Mouse (Mus musculus) stomach, embryonic 14.5 days (tissue): ENCODE measurements around the gene Otx1. TPM values are rescaled to one million over a fixed set of nuclear protein-coding genes. Genes with fewer than 3 reads are reported as not detected.

ENCODE experiments used
- ATAC-seq: fragments of 200-750 bp; cut with Nextera tagmentation; 2 replicates; pipeline ENCODE4 v1.8.0; 2017; ENCODE audit warnings: low read depth, moderate TSS enrichment; ENCODE audit not compliant: insufficient number of reproducible peaks, insufficient read depth, low FRiP score
- H3K27ac ChIP-seq: fragments of 300-500 bp; sonication (generic); 2 replicates; pipeline ENCODE4 v1.5.1; 2014; ENCODE audit warnings: mild to moderate bottlenecking, low read length, moderate library complexity, mixed read lengths
- H3K27me3 ChIP-seq: fragments of 300-500 bp; sonication (generic); 2 replicates; pipeline ENCODE4 v1.6.1; 2014; ENCODE audit warnings: low read length, control low read depth, mixed read lengths; ENCODE audit not compliant: control insufficient read depth, insufficient read depth
- H3K36me3 ChIP-seq: fragments of 300-500 bp; sonication (generic); 2 replicates; pipeline ENCODE4 v1.6.1; 2014; ENCODE audit warnings: mild to moderate bottlenecking, control low read depth, low read length, moderate library complexity, mixed read lengths; ENCODE audit not compliant: control insufficient read depth, insufficient read depth
- H3K4me1 ChIP-seq: fragments of 300-500 bp; sonication (generic); 2 replicates; pipeline ENCODE4 v1.6.1; 2014; ENCODE audit warnings: low read length, control low read depth, mixed read lengths; ENCODE audit not compliant: control insufficient read depth, insufficient read depth
- H3K4me2 ChIP-seq: fragments of 300-500 bp; sonication (generic); replicated peaks from 2 replicates; pipeline ENCODE4 v1.6.1; 2014; ENCODE audit warnings: low read depth, low read length, control low read depth
- H3K4me3 ChIP-seq: fragments of 300-500 bp; sonication (generic); 2 replicates; pipeline ENCODE4 v1.5.1; 2014; ENCODE audit warnings: low read depth, low read length, control low read depth
- H3K9ac ChIP-seq: fragments of 300-500 bp; sonication (generic); replicated peaks from 2 replicates; pipeline ENCODE4 v1.6.1; 2014; ENCODE audit warnings: low read depth, mild to moderate bottlenecking, control low read depth, low read length, moderate library complexity, mixed read lengths
- H3K9me3 ChIP-seq: fragments of 300-500 bp; sonication (generic); 2 replicates; pipeline ENCODE4 v1.6.1; 2016; ENCODE audit warnings: low read depth, low read length, control low read depth; ENCODE audit not compliant: control insufficient read depth
- WGBS: fragments of 180-500 bp; shearing (Covaris S2); extraction: QIAGEN DNeasy Blood & Tissue Kit; methylation state at CpG from one replicate; pipeline ENCODE4 v1.1.7; 2014; 5-methylcytosine and 5-hydroxymethylcytosine counted together
- polyA plus RNA-seq: library from polyadenylated mRNA; unstranded; fragments of >200 nt; fragmentation: Nextera tagmentation; extraction: Ambion mirVana; gene quantifications from 2 replicates; pipeline ENCODE4 v1.2.1, GENCODE M21; 2014

Gene Otx1
- polyA plus RNA-seq, 1 experiment from 2014 or later = 0.09 TPM

GRCm38 (mm10) chr11:21985118-21985517 lies 17.6 kb downstream of the Otx1 start:
- Histone ChIP-seq H3K4me3 (no peak overlapping the region), H3K4me2 (no peak overlapping the region), H3K9ac (no peak overlapping the region), H3K36me3 (no peaks in the 10 kb centered on the region), H3K9me3 (no peaks in the 10 kb centered on the region), H3K4me1 (no peaks in the 10 kb centered on the region), H3K27ac (no peak overlapping the region), H3K27me3 (peaks cover 12% of the 10 kb centered on the region)
- no peak for ATAC-seq
- 76% methylated on average over 1 of the region's 1 CpGs for WGBS

DNA sequence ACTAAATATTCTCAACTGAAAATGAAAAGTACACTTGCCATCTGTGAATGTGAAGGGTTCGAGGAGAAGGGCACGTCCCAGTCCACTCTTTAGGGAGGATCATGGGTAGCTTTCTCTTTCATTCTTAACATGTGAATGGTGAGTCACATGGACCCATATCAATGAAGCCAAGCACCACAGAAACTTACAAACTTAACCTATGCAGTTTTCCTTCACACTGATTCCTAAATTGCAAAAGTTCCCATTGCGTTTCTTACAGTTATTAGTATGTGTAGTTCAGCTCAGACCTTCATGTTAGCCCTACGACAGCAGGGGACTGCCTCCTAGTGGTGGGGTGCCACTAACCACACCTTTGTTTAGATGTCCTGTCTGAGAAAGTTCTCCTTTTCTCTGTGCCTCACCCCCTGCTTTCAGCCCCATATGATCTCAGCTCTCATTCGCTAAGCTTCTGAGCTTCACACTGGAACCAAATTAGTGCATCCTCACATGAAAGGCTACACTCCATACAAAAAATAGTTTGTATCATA lies 28.6 kb downstream of the Otx1 start:
- H3K27me3 ChIP-seq = no peaks in the 10 kb centered on the region

DNA sequence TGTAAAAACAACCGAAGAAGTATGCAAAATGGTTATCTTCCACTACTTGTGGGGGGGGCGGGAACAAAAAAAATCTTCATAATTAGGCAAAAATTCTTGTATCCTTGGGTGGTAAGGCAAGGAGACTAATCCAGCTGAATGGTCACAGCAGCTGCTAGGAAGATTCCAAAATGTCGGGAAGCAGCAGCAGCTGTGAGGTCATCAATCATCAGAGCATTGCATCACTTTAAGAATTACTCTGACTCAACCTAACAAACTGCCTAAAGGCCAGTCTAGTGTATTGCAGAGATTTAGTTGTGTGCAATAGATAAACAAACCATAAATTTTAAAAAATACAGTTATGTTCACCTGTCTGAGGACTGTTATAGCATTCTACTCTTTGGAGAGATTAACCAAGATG lies 29.1 kb downstream of the Otx1 start:
- Histone ChIP-seq H3K27ac (no peak overlapping the region), H3K9ac (no peak overlapping the region), H3K4me1 (no peaks in the 10 kb centered on the region), H3K4me3 (no peak overlapping the region), H3K9me3 (no peaks in the 10 kb centered on the region), H3K4me2 (no peak overlapping the region), H3K27me3 (no peaks in the 10 kb centered on the region), H3K36me3 (no peaks in the 10 kb centered on the region)
- ATAC-seq = no peak
- WGBS = 58% methylated on average over 3 of the region's 3 CpGs

More for the DNA sequence above, 28.6 kb downstream of the Otx1 start:
- no peak overlapping the region for H3K27ac ChIP-seq
- H3K4me2 ChIP-seq = no peak overlapping the region
- H3K36me3 ChIP-seq = no peaks in the 10 kb centered on the region
- H3K4me1 ChIP-seq = no peaks in the 10 kb centered on the region
- H3K9ac ChIP-seq = no peak overlapping the region
- WGBS = 64% methylated on average over 5 of the region's 5 CpGs
- no peak for ATAC-seq
- H3K9me3 ChIP-seq = no peaks in the 10 kb centered on the region
- no peak overlapping the region for H3K4me3 ChIP-seq

- Histone ChIP-seq H3K27me3 (no peaks in the 10 kb centered on the region), H3K4me3 (no peak overlapping the region), H3K27ac (no peak overlapping the region), H3K4me1 (no peaks in the 10 kb centered on the region), H3K9ac (no peak overlapping the region), H3K9me3 (no peaks in the 10 kb centered on the region), H3K4me2 (no peak overlapping the region), H3K36me3 (no peaks in the 10 kb centered on the region)
- WGBS = 96% methylated on average over 3 of the region's 3 CpGs
- no peak for ATAC-seq
Observed at GRCm38 (mm10) chr11:21968922-21969321, 33.8 kb downstream of the Otx1 start.

- Histone ChIP-seq H3K36me3 (no peaks in the 10 kb centered on the region), H3K9ac (no peak overlapping the region), H3K4me1 (no peaks in the 10 kb centered on the region), H3K27ac (no peak overlapping the region), H3K9me3 (no peaks in the 10 kb centered on the region), H3K4me2 (no peak overlapping the region), H3K27me3 (no peaks in the 10 kb centered on the region), H3K4me3 (no peak overlapping the region)
- 83% methylated on average over 7 of the region's 7 CpGs for WGBS
- ATAC-seq = no peak
Observed at GRCm38 (mm10) chr11:21955167-21955566, 47.5 kb downstream of the Otx1 start.

GRCm38 (mm10) chr11:21951657-21952237 lies 51.0 kb downstream of the Otx1 start:
- WGBS = 68% methylated on average over 2 of the region's 2 CpGs

DNA sequence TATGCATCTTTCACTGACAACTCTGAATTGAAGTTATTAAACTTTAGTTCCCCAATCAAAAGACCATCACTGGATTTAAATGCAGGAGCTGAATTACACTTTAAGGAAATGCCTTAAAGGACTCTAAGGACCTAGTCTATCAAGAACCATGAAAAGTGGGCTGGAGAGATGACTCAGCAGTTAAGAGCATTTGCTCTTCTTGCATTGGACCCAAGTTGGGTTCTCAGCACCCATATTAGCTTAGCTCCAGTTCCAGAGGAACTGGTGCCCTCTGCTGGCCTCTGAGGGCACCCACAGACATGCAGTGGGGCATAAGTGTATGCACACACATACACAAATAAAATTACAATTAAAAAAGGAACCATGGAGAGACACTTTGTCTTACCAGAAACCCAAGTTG lies 52.6 kb downstream of the Otx1 start:
- ATAC-seq = no peak
- Histone ChIP-seq H3K27me3 (no peaks in the 10 kb centered on the region), H3K4me2 (no peak overlapping the region), H3K4me3 (no peak overlapping the region), H3K36me3 (no peaks in the 10 kb centered on the region), H3K4me1 (no peaks in the 10 kb centered on the region), H3K27ac (no peak overlapping the region), H3K9ac (no peak overlapping the region), H3K9me3 (no peaks in the 10 kb centered on the region)

More at GRCm38 (mm10) chr11:21951657-21952237, 51.0 kb downstream of the Otx1 start:
- Histone ChIP-seq H3K4me3 (no peak overlapping the region), H3K4me1 (no peaks in the 10 kb centered on the region), H3K9me3 (no peaks in the 10 kb centered on the region), H3K27ac (no peak overlapping the region), H3K27me3 (no peaks in the 10 kb centered on the region), H3K9ac (no peak overlapping the region), H3K36me3 (no peaks in the 10 kb centered on the region), H3K4me2 (no peak overlapping the region)
- no peak for ATAC-seq
